Mouse (Mus musculus): ENCODE measurements around the gene Uap1l1. TPM values are rescaled to one million over a fixed set of nuclear protein-coding genes. Genes with fewer than 3 reads are reported as not detected.

The Uap1l1 gene
- total and polyA plus RNA-seq, 3 experiments = 4.7 to 12.6 TPM; not detected in 1

DNA sequence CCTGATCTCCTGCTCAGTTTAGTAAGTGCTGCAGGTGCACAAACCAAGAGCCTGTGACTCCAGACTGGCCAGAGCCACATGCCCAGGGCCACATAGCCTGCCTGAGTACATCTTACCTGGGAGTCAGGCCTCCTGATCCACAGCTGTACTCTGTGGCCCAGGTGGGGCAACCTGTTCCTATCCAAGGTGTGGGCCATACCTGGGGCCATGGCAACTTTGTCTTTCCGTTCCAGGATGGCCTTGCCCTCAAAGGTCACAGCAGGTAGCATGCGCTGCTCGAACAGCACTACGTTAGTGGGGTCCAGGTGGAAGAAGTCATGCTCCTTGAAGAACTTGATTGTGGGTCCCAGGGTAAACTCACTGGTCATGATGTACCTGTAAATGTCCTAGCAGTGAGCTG is 1.2 kb downstream of the Uap1l1 start:
- H3K9me3 ChIP-seq (replicated peaks; ENCODE audit: insufficient read depth, low read length) = no peaks in the 10 kb centered on the region
- peak overlapping the region in 1 of 2 experiments; percentile 76; a peak in 1 of 4 replicates for H3K4me3 ChIP-seq (ENCODE audit: control insufficient read depth in 1 of 2, insufficient read depth in 1 of 2, low read depth in 2 of 2, low read length in 2 of 2)
- no peak overlapping the region for H3K27ac ChIP-seq (ENCODE audit: control insufficient read depth, low read depth, low read length)
- H3K79me2 ChIP-seq (ENCODE audit: control insufficient read depth, insufficient read depth, low read length, poor library complexity) = no peaks in the 10 kb centered on the region
- DNase-seq (ENCODE audit: low read depth, low spot score) = no peak
- peaks cover 3 to 11% of the 10 kb centered on the region in 2 experiments; a peak in 3 of 4 replicates for H3K4me1 ChIP-seq (ENCODE audit: control insufficient read depth in 1 of 2, insufficient read depth in 2 of 2, low read length in 2 of 2)
- no peak for TF ChIP-seq MAX (IDR thresholded peaks at IDR 0.05; ENCODE audit: low read length)
- TF ChIP-seq SMC3 (IDR thresholded peaks at IDR 0.05; ENCODE audit: low read depth, low read length) = no peak
- no peak for TF ChIP-seq SIN3A (IDR thresholded peaks at IDR 0.05; ENCODE audit: low read length)
- no peak for TF ChIP-seq POLR2AphosphoS5 (IDR thresholded peaks at IDR 0.05; ENCODE audit: borderline replicate concordance, low read depth, low read length)
- TF ChIP-seq MAFK (IDR thresholded peaks at IDR 0.05; ENCODE audit: borderline replicate concordance, low read depth, low read length) = no peak
- no peak for TF ChIP-seq KAT2A (conservative IDR thresholded peaks at IDR 0.05; ENCODE audit: low read depth, low read length)
- no peak for TF ChIP-seq ETS1 (IDR thresholded peaks at IDR 0.05; ENCODE audit: low read depth, low read length)
- TF ChIP-seq NELFE (IDR thresholded peaks at IDR 0.05; ENCODE audit: low read depth, low read length) = no peak
- no peak for TF ChIP-seq ELF1 (IDR thresholded peaks at IDR 0.05; ENCODE audit: low read depth, low read length)
- TF ChIP-seq CHD2 (IDR thresholded peaks at IDR 0.05; ENCODE audit: low read length) = no peak
- TF ChIP-seq JUND (IDR thresholded peaks at IDR 0.05; ENCODE audit: low read depth, low read length) = no peak
- no peak for TF ChIP-seq MYC (IDR thresholded peaks at IDR 0.05; ENCODE audit: low read depth, low read length)
- TF ChIP-seq USF2 (IDR thresholded peaks at IDR 0.05; ENCODE audit: borderline replicate concordance in 1 of 2, insufficient read depth in 1 of 2, low read depth in 1 of 2, low read length in 2 of 2) = no peak
- no peak for TF ChIP-seq HCFC1 (IDR thresholded peaks at IDR 0.05; ENCODE audit: low read depth, low read length)
- no peak for TF ChIP-seq TBP (IDR thresholded peaks at IDR 0.05; ENCODE audit: low read depth, low read length)
- TF ChIP-seq UBTF (IDR thresholded peaks at IDR 0.05; ENCODE audit: borderline replicate concordance, insufficient read depth, low read depth, low read length) = no peak
- no peak for TF ChIP-seq MYB (IDR thresholded peaks at IDR 0.05; ENCODE audit: low read depth, low read length)
- no peak for TF ChIP-seq GABPA (IDR thresholded peaks at IDR 0.05; ENCODE audit: low read depth, low read length)
- no peak for TF ChIP-seq E2F4 (IDR thresholded peaks at IDR 0.05; ENCODE audit: borderline replicate concordance, low read depth, low read length)
- no peak for TF ChIP-seq USF1 (IDR thresholded peaks at IDR 0.05; ENCODE audit: low read depth, low read length)
- H3K9ac ChIP-seq (ENCODE audit: control insufficient read depth, low read depth, low read length, poor library complexity, severe bottlenecking) = peak overlapping the region; percentile 68; the same call in 1 of the 2 replicates
- no peaks in the 10 kb centered on the region for H3K27me3 ChIP-seq (ENCODE audit: control insufficient read depth in 1 of 2, insufficient read depth in 2 of 2, low read length in 2 of 2)
- H3K36me3 ChIP-seq (ENCODE audit: control insufficient read depth in 1 of 2, insufficient read depth in 2 of 2, low read length in 2 of 2) = peaks cover 0 to 3% of the 10 kb centered on the region in 2 experiments; a peak in 2 of 4 replicates

Measured in MEL (cell line).